Mouse (Mus musculus): Measurements from ENCODE around the gene Gm21943. TPM values are rescaled to one million over a fixed set of nuclear protein-coding genes. Genes with fewer than 3 reads are reported as not detected.
"Not testable (repeated sequence)": the region's sequence is repeated elsewhere in the genome, so short reads cannot be mapped to it uniquely, and the experiment has no call there.

Gene Gm21943
- polyA plus RNA-seq (2015; fragmentation: Nextera tagmentation; extraction: Ambion mirVana): not detected in 2 replicates

DNA sequence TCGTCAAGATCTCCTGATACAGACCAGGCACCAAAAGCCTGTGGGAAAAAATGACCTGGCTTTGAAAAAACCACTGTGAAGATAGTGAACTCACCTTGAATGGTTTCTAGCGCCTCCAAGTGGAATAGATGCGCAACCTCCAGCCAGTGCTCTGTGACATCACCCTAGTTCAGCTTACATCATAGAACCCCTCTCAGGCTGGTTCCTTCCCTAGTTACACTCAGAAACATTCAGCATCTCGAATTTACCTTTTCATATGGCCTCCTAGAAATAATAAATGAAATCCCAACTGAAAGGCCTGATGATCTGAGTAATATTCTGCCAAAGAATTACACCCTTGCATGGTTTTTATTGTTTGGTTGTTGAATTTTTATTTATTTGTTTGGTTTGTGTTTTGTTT, at the start of gene Gm21943:
Gene Gm21943 (minus strand): TSS at position 101 of the 400 bp plus-strand sequence.
- H3K4me3 ChIP-seq (ENCODE audit: low read depth, low read length); H3K4me1 ChIP-seq (ENCODE audit: control insufficient read depth, low read depth, low read length); H3K4me2 ChIP-seq (ENCODE audit: low read depth, low read length); ATAC-seq (ENCODE audit: low read depth); H3K27ac ChIP-seq (ENCODE audit: low read length); H3K27me3 ChIP-seq (ENCODE audit: control insufficient read depth, insufficient read depth, low read depth, low read length); H3K9ac ChIP-seq (ENCODE audit: low read depth, low read length); H3K36me3 ChIP-seq (ENCODE audit: control insufficient read depth, insufficient read depth); H3K9me3 ChIP-seq (replicated peaks; ENCODE audit: control insufficient read depth, low read length): not testable (repeated sequence)
- WGBS (ENCODE audit: insufficient replicate concordance): no CpG with 5 or more reads among the region's 4 CpGs

Other genes starting within 250 kb of the Gm21943 start
- not detected in 2 replicates for gene Gm28961, start 172.0 kb upstream of the Gm21943 start, polyA plus RNA-seq (2015; fragmentation: Nextera tagmentation; extraction: Ambion mirVana)

Measured in liver, embryonic 16.5 days (tissue).